Mouse (Mus musculus): ENCODE results near the gene Mecom. TPM values are rescaled to one million over a fixed set of nuclear protein-coding genes. Genes with fewer than 3 reads are reported as not detected.

The Mecom gene
- total and polyA plus RNA-seq, 3 experiments = not detected

- DNase-seq (ENCODE audit: extremely low read depth) = no peak
- dilution Hi-C loops (cut with MboI; ENCODE audit: extremely low pct_ligation_motif_present, extremely low pct_unique_long_range_greater_than_20kb, low sequenced_read_pairs) = no loop called here
These were observed 358.5 kb downstream of the Mecom start for GRCm38 (mm10) chr3:30189325-30189724.

DNA sequence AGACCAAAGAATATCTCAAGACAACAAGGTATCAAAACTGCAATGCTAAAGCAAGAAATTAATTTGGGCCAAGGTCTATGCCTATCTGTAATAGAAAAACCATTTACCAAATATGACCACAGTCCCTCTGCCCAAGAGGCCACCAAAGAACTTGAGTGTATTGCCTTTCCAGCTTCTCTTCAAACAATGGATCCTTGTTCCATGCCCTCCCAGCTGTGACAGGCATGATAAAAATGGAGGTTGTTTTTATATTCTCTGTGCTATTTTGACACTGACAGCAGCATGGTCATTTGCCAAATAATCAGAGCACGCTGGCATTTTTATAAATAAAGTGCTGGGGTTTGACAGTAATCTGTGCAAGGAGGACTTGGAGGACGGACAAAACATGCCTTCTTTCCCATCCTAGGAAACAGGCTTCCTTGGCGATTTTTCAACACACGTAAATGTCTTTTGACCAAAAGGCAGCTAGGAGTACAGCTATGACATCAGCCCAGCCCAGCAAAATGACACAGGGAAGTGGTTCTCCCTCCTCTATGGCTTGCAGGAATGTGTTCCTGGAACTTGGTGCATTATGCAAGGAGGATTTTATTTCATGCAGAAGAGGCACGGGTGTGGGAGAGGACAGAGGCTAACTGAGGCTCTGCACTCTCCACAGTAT lies 359.9 kb downstream of the Mecom start:
- no peak for TF ChIP-seq ETS1 (conservative IDR thresholded peaks at IDR 0.05; ENCODE audit: low read depth, low read length)
- no peak for TF ChIP-seq ZMIZ1 (IDR thresholded peaks at IDR 0.05; ENCODE audit: low read depth, low read length)
- no peak for TF ChIP-seq ELF1 (IDR thresholded peaks at IDR 0.05; ENCODE audit: low read depth, low read length)
- TF ChIP-seq CHD2 (IDR thresholded peaks at IDR 0.05; ENCODE audit: low read length) = no peak
- no peak for TF ChIP-seq USF2 (conservative IDR thresholded peaks at IDR 0.05; ENCODE audit: low read depth, low read length)
- TF ChIP-seq MXI1 (IDR thresholded peaks at IDR 0.05; ENCODE audit: low read depth, low read length) = no peak
- H3K27me3 ChIP-seq (replicated peaks) = no peaks in the 10 kb centered on the region
- dilution Hi-C loops (cut with MboI; ENCODE audit: extremely low pct_ligation_motif_present, extremely low pct_unique_long_range_greater_than_20kb, low sequenced_read_pairs) = no loop called here

More at GRCm38 (mm10) chr3:30189325-30189724, 358.5 kb downstream of the Mecom start:
- no peaks in the 10 kb centered on the region for H3K79me2 ChIP-seq (replicated peaks; ENCODE audit: control insufficient read depth, extremely low read depth, insufficient read depth, poor library complexity, severe bottlenecking)
- no peak overlapping the region for H3K9ac ChIP-seq (ENCODE audit: insufficient read depth, low read depth)
- peaks cover 0 to 8% of the 10 kb centered on the region in 2 experiments; a peak in 2 of 4 replicates for H3K4me1 ChIP-seq (ENCODE audit: control insufficient read depth in 1 of 2, insufficient read depth in 2 of 2)
- no peaks in the 10 kb centered on the region for H3K36me3 ChIP-seq (replicated peaks in 1 of 2; ENCODE audit: control insufficient read depth in 1 of 2, insufficient read depth in 1 of 2, low read length in 1 of 2)
- no peak overlapping the region for H3K4me2 ChIP-seq (ENCODE audit: insufficient read depth, low read depth, poor library complexity, severe bottlenecking)
- no peaks in the 10 kb centered on the region for H3K9me3 ChIP-seq (replicated peaks; ENCODE audit: low read length)
- no peaks in the 10 kb centered on the region for H3K27me3 ChIP-seq (replicated peaks)
- H3K27ac ChIP-seq (ENCODE audit: insufficient read depth, low read depth) = no peak overlapping the region
- no peak overlapping the region for H3K4me3 ChIP-seq (replicated peaks in 1 of 3; ENCODE audit: low read depth in 2 of 3, low read length in 2 of 3, poor library complexity in 1 of 3)
- TF ChIP-seq CHD1 (IDR thresholded peaks at IDR 0.05; ENCODE audit: low read depth, low read length) (no peak), MAFK (IDR thresholded peaks at IDR 0.05; ENCODE audit: insufficient replicate concordance, low read length) (no peak), E2F4 (IDR thresholded peaks at IDR 0.05; ENCODE audit: insufficient replicate concordance, low read depth, low read length) (no peak), MXI1 (IDR thresholded peaks at IDR 0.05; ENCODE audit: low read depth, low read length) (no peak), HCFC1 (IDR thresholded peaks at IDR 0.05; ENCODE audit: low read depth, low read length) (no peak), MYC (IDR thresholded peaks at IDR 0.05; ENCODE audit: low read depth, low read length) (no peak), USF2 (conservative IDR thresholded peaks at IDR 0.05; ENCODE audit: low read depth, low read length) (no peak), ETS1 (conservative IDR thresholded peaks at IDR 0.05; ENCODE audit: low read depth, low read length) (no peak), CTCF (conservative IDR thresholded peaks at IDR 0.05 in 1 of 2, IDR thresholded peaks at IDR 0.05 in 1 of 2; ENCODE audit: low read depth in 2 of 2, low read length in 2 of 2) (no peak), TBP (conservative IDR thresholded peaks at IDR 0.05; ENCODE audit: low read depth, low read length) (no peak), ZMIZ1 (IDR thresholded peaks at IDR 0.05; ENCODE audit: low read depth, low read length) (no peak)
- in situ Hi-C loops (cut with MboI; ENCODE audit: low pct_ligation_motif_present, low pct_unique_long_range_greater_than_20kb, low sequenced_read_pairs) = no loop called here

More for the DNA sequence above, 359.9 kb downstream of the Mecom start:
- H3K79me2 ChIP-seq (replicated peaks; ENCODE audit: control insufficient read depth, extremely low read depth, insufficient read depth, poor library complexity, severe bottlenecking) = no peaks in the 10 kb centered on the region
- no peak overlapping the region for H3K9ac ChIP-seq (ENCODE audit: insufficient read depth, low read depth)
- H3K36me3 ChIP-seq (replicated peaks in 1 of 2; ENCODE audit: control insufficient read depth in 1 of 2, insufficient read depth in 1 of 2, low read length in 1 of 2) = no peaks in the 10 kb centered on the region
- no peak overlapping the region for H3K4me3 ChIP-seq (replicated peaks in 1 of 3; ENCODE audit: low read depth in 2 of 3, low read length in 2 of 3, poor library complexity in 1 of 3)
- H3K9me3 ChIP-seq (replicated peaks; ENCODE audit: low read length) = no peaks in the 10 kb centered on the region
- no peak overlapping the region for H3K4me2 ChIP-seq (ENCODE audit: insufficient read depth, low read depth, poor library complexity, severe bottlenecking)
- DNase-seq (ENCODE audit: extremely low read depth) = no peak
- peaks cover 0 to 8% of the 10 kb centered on the region in 2 experiments; a peak in 2 of 4 replicates for H3K4me1 ChIP-seq (ENCODE audit: control insufficient read depth in 1 of 2, insufficient read depth in 2 of 2)
- H3K27ac ChIP-seq (ENCODE audit: insufficient read depth, low read depth) = no peak overlapping the region
- in situ Hi-C loops (cut with MboI; ENCODE audit: low pct_ligation_motif_present, low pct_unique_long_range_greater_than_20kb, low sequenced_read_pairs) = no loop called here

Data from CH12.LX (cell line).